Mouse (Mus musculus) kidney, embryonic 16.5 days (tissue): ENCODE data around the gene Man1b1. TPM values are rescaled to one million over a fixed set of nuclear protein-coding genes. Genes with fewer than 3 reads are reported as not detected.

Experiments
- ATAC-seq: fragments of 200-750 bp; cut with Nextera tagmentation; 2 replicates; pipeline ENCODE4 v1.8.0; 2017; ENCODE audit warnings: moderate TSS enrichment; ENCODE audit not compliant: low FRiP score, low TSS enrichment
- H3K27ac ChIP-seq: fragments of 300-500 bp; sonication (generic); 2 replicates; pipeline ENCODE4 v1.5.1; 2014; ENCODE audit warnings: low read length
- H3K27me3 ChIP-seq: fragments of 300-500 bp; sonication (generic); 2 replicates; pipeline ENCODE4 v1.6.1; 2014; ENCODE audit warnings: low read length, control low read depth, mixed read lengths; ENCODE audit not compliant: insufficient read depth
- H3K36me3 ChIP-seq: fragments of 300-500 bp; sonication (generic); 2 replicates; pipeline ENCODE4 v1.6.1; 2014; ENCODE audit warnings: low read length, control low read depth, mixed read lengths; ENCODE audit not compliant: insufficient read depth
- H3K4me1 ChIP-seq: fragments of 300-500 bp; sonication (generic); 2 replicates; pipeline ENCODE4 v1.6.1; 2014; ENCODE audit warnings: low read length, control low read depth, mixed read lengths; ENCODE audit not compliant: insufficient read depth
- H3K4me2 ChIP-seq: fragments of 300-500 bp; sonication (generic); replicated peaks from 2 replicates; pipeline ENCODE4 v1.6.1; 2014; ENCODE audit warnings: low read depth, low read length
- H3K4me3 ChIP-seq: fragments of 300-500 bp; sonication (generic); 2 replicates; pipeline ENCODE4 v1.5.1; 2014; ENCODE audit warnings: mild to moderate bottlenecking, low read length
- H3K9ac ChIP-seq: fragments of 300-500 bp; sonication (generic); replicated peaks from 2 replicates; pipeline ENCODE4 v1.6.1; 2014; ENCODE audit warnings: low read length
- H3K9me3 ChIP-seq: fragments of 300-500 bp; sonication (generic); 2 replicates; pipeline ENCODE4 v1.6.1; 2016; ENCODE audit warnings: low read length, control low read depth
- WGBS: fragments of 180-500 bp; shearing (Covaris S2); extraction: QIAGEN DNeasy Blood & Tissue Kit; methylation state at CpG from one replicate; pipeline ENCODE4 v1.1.7; 2014; 5-methylcytosine and 5-hydroxymethylcytosine counted together
- polyA plus RNA-seq: library from polyadenylated mRNA; unstranded; fragments of >200 nt; fragmentation: Nextera tagmentation; extraction: Ambion mirVana; gene quantifications from 2 replicates; pipeline ENCODE4 v1.2.1, GENCODE M21; 2015

Gene Man1b1
- polyA plus RNA-seq, 1 experiment from 2014 or later, result 53.7 TPM

DNA sequence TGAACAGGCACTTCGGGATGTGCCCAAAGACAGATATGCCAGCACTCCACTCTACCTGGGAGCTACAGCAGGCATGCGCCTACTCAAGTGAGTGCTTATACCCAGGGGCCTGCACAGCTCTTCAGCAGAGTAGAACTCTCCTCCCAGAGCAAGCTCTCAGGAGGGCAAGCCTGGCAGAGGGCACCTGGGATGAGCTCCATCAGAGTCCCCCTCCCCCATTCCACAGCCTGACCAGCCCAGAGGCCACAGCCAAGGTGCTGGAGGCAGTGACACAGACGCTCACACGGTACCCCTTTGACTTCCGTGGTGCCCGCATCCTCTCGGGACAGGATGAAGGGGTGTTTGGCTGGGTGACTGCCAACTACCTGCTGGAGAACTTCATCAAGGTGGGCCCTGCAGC, 65.9 kb downstream of the Man1b1 start:
- no peak overlapping the region for H3K9ac ChIP-seq
- ATAC-seq, result no peak
- H3K4me1 ChIP-seq, result peaks cover 23% of the 10 kb centered on the region
- H3K4me2 ChIP-seq, result no peak overlapping the region
- no peaks in the 10 kb centered on the region for H3K9me3 ChIP-seq
- WGBS, result 92% methylated on average over 7 of the region's 7 CpGs
- H3K36me3 ChIP-seq, result no peaks in the 10 kb centered on the region
- H3K4me3 ChIP-seq, result no peak overlapping the region
- no peak overlapping the region for H3K27ac ChIP-seq
- peaks cover 59% of the 10 kb centered on the region for H3K27me3 ChIP-seq

DNA sequence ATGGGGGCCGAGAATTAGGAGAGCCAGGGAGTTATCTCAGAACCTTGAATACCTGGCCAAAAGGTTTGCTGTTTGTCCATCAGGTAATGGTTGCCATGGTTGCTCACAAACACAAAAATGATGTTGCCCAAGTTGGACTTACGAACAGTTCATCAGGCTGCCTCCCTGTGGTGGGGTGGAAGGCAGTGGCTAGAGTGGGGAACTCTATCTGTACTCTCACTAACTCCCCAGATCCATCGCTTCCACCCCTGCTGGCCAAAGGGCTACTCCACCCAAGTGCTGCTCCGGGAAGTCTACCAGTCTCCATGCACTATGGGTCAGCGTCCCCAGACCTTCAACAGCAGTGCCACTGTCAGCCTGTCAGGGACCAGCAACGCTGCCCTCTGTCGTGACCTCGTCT, 66.9 kb downstream of the Man1b1 start, which contains the start of gene Npdc1:
Npdc1 (plus strand) TSS at position 301 of the 400 bp plus-strand sequence.
- ATAC-seq, result no peak
- Histone ChIP-seq H3K9ac (no peak within 1 kb of the TSS), H3K4me1 (peaks cover 33% of the 10 kb centered on the region), H3K27me3 (peaks cover 63% of the 10 kb centered on the region), H3K9me3 (no peaks in the 10 kb centered on the region), H3K4me3 (no peak within 1 kb of the TSS), H3K36me3 (no peaks in the 10 kb centered on the region), H3K4me2 (no peak within 1 kb of the TSS), H3K27ac (no peak within 1 kb of the TSS)
- 74% methylated on average over 8 of the region's 8 CpGs for WGBS

DNA sequence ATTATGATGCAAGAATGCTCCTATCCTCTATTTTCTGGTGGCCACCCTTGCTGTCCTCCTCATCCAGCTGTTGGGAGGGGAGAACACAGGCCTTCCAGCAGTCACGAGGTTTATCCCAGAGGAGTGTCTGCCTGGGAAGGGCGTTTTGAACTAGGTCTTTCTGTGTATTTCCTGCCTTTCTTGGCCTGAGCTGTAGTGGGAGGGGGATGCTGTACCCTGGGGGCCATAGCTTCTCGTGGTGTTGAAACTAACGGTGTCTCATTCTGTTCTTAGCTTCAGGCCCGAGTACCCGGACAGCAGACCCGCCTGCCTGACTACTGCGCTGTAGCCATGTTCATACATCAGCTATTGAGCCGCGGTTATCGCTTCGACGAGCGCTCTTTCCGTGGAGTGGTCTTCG, 68.2 kb downstream of the Man1b1 start:
- Histone ChIP-seq H3K4me3 (peak overlapping the region; percentile 14; the same call in 1 of the 2 replicates), H3K36me3 (no peaks in the 10 kb centered on the region), H3K9me3 (no peaks in the 10 kb centered on the region), H3K4me1 (peaks cover 26% of the 10 kb centered on the region), H3K27me3 (peaks cover 64% of the 10 kb centered on the region), H3K4me2 (peak overlapping the region; percentile 40), H3K27ac (no peak overlapping the region), H3K9ac (no peak overlapping the region)
- 19% methylated on average over 16 of the region's 16 CpGs for WGBS
- no peak for ATAC-seq

DNA sequence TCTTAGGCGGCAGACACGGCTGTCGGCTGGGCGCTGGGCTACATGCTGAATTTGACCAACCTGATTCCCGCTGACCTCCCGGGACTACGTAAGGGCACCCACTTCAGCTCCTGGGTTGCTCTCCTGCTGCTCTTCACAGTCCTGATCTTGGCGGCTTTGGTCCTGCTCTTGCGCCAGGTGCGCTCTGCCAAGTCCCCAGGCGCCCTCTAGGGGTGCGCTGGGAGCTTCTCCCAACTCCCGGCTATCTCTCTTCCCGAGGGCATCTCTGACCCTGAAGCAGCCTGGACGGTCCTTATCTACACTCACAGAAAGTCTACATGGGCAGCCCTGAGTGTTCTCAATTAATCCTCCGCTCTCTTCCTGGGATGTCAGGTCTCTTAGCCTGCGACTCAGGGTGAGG, 68.6 kb downstream of the Man1b1 start:
- peaks cover 22% of the 10 kb centered on the region for H3K4me1 ChIP-seq
- H3K9ac ChIP-seq, result no peak overlapping the region
- no peaks in the 10 kb centered on the region for H3K9me3 ChIP-seq
- H3K4me2 ChIP-seq, result peak overlapping the region; percentile 40
- no peak overlapping the region for H3K27ac ChIP-seq
- no peaks in the 10 kb centered on the region for H3K36me3 ChIP-seq
- H3K27me3 ChIP-seq, result peaks cover 60% of the 10 kb centered on the region
- no peak for ATAC-seq
- H3K4me3 ChIP-seq, result peak overlapping the region; percentile 14; the same call in 1 of the 2 replicates
- 3% methylated on average over 17 of the region's 17 CpGs for WGBS

Other genes with a start within 250 kb of the Man1b1 start
- gene Noxa1, start 237.2 kb upstream of the Man1b1 start, polyA plus RNA-seq, result 0.39 and 0.65 TPM in 2 replicates
- 18.4 and 18.8 TPM in 2 replicates for gene Nrarp, start 151.6 kb upstream of the Man1b1 start, polyA plus RNA-seq
- gene Tor4a, start 135.5 kb upstream of the Man1b1 start, polyA plus RNA-seq, result 16.0 and 16.8 TPM in 2 replicates
- 131 and 138 TPM in 2 replicates for gene Nelfb, start 120.8 kb upstream of the Man1b1 start, polyA plus RNA-seq
- 0.54 and 0.82 TPM in 2 replicates for gene Stpg3, start 117.7 kb upstream of the Man1b1 start, polyA plus RNA-seq
- 0.37 TPM in 1 of 2 replicates, not detected in the other for gene Fam166a, start 113.6 kb upstream of the Man1b1 start, polyA plus RNA-seq
- 627 and 671 TPM in 2 replicates for gene Tubb4b, start 107.6 kb upstream of the Man1b1 start, polyA plus RNA-seq
- 1.9 and 2.0 TPM in 2 replicates for gene Slc34a3, start 98.0 kb upstream of the Man1b1 start, polyA plus RNA-seq
- 0.55 and 0.69 TPM in 2 replicates for gene Rnf224, start 95.6 kb upstream of the Man1b1 start, polyA plus RNA-seq
- 24.0 and 26.3 TPM in 2 replicates for gene Rnf208, start 90.1 kb upstream of the Man1b1 start, polyA plus RNA-seq
- gene Cysrt1, start 89.9 kb upstream of the Man1b1 start, polyA plus RNA-seq, result 0.21 and 0.30 TPM in 2 replicates
- 6.1 and 7.0 TPM in 2 replicates for gene AL732309.1, start 85.5 kb upstream of the Man1b1 start, polyA plus RNA-seq
- gene Tmem203, start 76.9 kb upstream of the Man1b1 start, polyA plus RNA-seq, result 24.8 and 25.6 TPM in 2 replicates
- gene Tprn, start 69.7 kb upstream of the Man1b1 start, polyA plus RNA-seq, result 12.0 and 12.1 TPM in 2 replicates
- 209 and 211 TPM in 2 replicates for gene Ssna1, start 59.9 kb upstream of the Man1b1 start, polyA plus RNA-seq
- 146 and 152 TPM in 2 replicates for gene Anapc2, start 59.9 kb upstream of the Man1b1 start, polyA plus RNA-seq
- not detected in 2 replicates for gene Tmem210, start 44.2 kb upstream of the Man1b1 start, polyA plus RNA-seq
- gene Lrrc26, start 42.4 kb upstream of the Man1b1 start, polyA plus RNA-seq, result not detected in 2 replicates
- gene Grin1, start 13.2 kb upstream of the Man1b1 start, polyA plus RNA-seq, result 0.22 and 0.60 TPM in 2 replicates
- 32.8 and 33.2 TPM in 2 replicates for gene Dpp7, start 24.0 kb downstream of the Man1b1 start, polyA plus RNA-seq
- gene Uap1l1, start 33.3 kb downstream of the Man1b1 start, polyA plus RNA-seq, result 38.9 and 49.2 TPM in 2 replicates
- gene Sapcd2, start 40.0 kb downstream of the Man1b1 start, polyA plus RNA-seq, result 39.3 and 41.2 TPM in 2 replicates
- gene Entpd2, start 63.5 kb downstream of the Man1b1 start, polyA plus RNA-seq, result 5.5 and 6.4 TPM in 2 replicates
- gene Npdc1, start 67.0 kb downstream of the Man1b1 start, polyA plus RNA-seq, result 52.4 and 58.3 TPM in 2 replicates
- gene Fut7, start 90.9 kb downstream of the Man1b1 start, polyA plus RNA-seq, result not detected in 2 replicates
- gene Abca2, start 96.4 kb downstream of the Man1b1 start, polyA plus RNA-seq, result 12.7 and 14.3 TPM in 2 replicates
- 3.9 and 8.5 TPM in 2 replicates for gene Clic3, start 124.5 kb downstream of the Man1b1 start, polyA plus RNA-seq
- gene Paxx, start 128.8 kb downstream of the Man1b1 start, polyA plus RNA-seq, result 33.8 and 35.9 TPM in 2 replicates
- 1.8 and 4.7 TPM in 2 replicates for gene Ptgds, start 137.7 kb downstream of the Man1b1 start, polyA plus RNA-seq
- not detected in 2 replicates for gene Lcn12, start 161.6 kb downstream of the Man1b1 start, polyA plus RNA-seq
- 105 and 115 TPM in 2 replicates for gene Fbxw5, start 168.4 kb downstream of the Man1b1 start, polyA plus RNA-seq
- 9.5 and 9.6 TPM in 2 replicates for gene C8g, start 169.4 kb downstream of the Man1b1 start, polyA plus RNA-seq
- 40.6 and 43.6 TPM in 2 replicates for gene Traf2, start 214.6 kb downstream of the Man1b1 start, polyA plus RNA-seq
- gene Edf1, start 225.5 kb downstream of the Man1b1 start, polyA plus RNA-seq, result 372 and 373 TPM in 2 replicates
- gene Mamdc4, start 242.5 kb downstream of the Man1b1 start, polyA plus RNA-seq, result 12.2 and 14.7 TPM in 2 replicates
- gene Phpt1, start 242.9 kb downstream of the Man1b1 start, polyA plus RNA-seq, result 193 and 206 TPM in 2 replicates
- 0.18 and 0.22 TPM in 2 replicates for gene Ajm1, start 249.4 kb downstream of the Man1b1 start, polyA plus RNA-seq